Mouse (Mus musculus): ENCODE measurements at regions not wholly inside any gene's neighbourhood (a gene's known extent, or its start where the extent isn't known, plus 50 kb on each side); places are given as distances from the start of the nearest gene placed in this dataset.

DNA sequence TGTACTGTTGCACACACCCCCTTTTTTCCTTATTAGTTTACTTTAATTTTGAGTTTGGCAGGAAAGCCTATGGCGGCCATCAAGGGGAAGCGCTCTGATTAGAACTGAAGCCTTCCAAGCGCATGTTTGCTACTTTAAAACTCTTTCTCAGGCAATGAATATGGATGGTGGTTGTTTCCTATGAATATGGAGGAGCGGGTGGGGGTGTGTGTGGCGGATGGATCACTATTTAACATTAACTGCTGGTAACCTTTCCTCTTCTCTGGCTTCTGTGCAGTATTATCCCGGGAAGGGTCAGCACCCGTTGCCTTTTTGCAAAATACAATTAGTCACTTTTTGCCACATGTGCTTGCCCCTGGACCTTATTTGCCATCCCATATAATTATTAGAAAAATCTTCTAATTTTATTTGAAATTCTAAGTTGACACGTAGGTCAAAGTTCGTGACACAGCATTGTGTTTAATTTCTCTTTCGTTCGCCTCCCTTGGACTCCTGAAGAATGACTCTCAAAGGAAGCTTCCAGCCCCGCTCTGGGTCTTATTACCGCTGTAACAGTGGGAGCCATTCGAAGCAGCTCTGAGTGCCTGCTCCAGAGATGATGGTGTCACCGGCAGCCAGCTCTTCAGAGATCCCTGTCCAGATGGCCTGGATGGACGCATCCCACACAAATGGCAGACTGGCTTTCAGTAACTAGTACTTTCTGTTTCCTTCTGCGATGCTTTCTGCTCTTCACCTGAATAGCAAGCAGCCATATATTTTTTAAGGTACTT, 302.0 kb downstream of the Vrk1 start:
- Histone ChIP-seq H3K9ac (ENCODE audit: control insufficient read depth, low read depth, low read length, poor library complexity, severe bottlenecking) (no peak overlapping the region), H3K27ac (ENCODE audit: control insufficient read depth, low read depth, low read length) (no peak overlapping the region), H3K4me1 (ENCODE audit: control insufficient read depth in 1 of 2, insufficient read depth in 2 of 2, low read length in 2 of 2) (no peaks in the 10 kb centered on the region), H3K9me3 (replicated peaks; ENCODE audit: insufficient read depth, low read length) (no peaks in the 10 kb centered on the region), H3K79me2 (ENCODE audit: control insufficient read depth, insufficient read depth, low read length, poor library complexity) (no peaks in the 10 kb centered on the region), H3K36me3 (ENCODE audit: control insufficient read depth in 1 of 2, insufficient read depth in 2 of 2, low read length in 2 of 2) (no peaks in the 10 kb centered on the region), H3K4me3 (ENCODE audit: control insufficient read depth in 1 of 2, insufficient read depth in 1 of 2, low read depth in 2 of 2, low read length in 2 of 2) (no peak overlapping the region), H3K27me3 (ENCODE audit: control insufficient read depth in 1 of 2, insufficient read depth in 2 of 2, low read length in 2 of 2) (no peaks in the 10 kb centered on the region)
- TF ChIP-seq USF2 (IDR thresholded peaks at IDR 0.05; ENCODE audit: borderline replicate concordance in 1 of 2, insufficient read depth in 1 of 2, low read depth in 1 of 2, low read length in 2 of 2) = no peak
- no peak for DNase-seq (ENCODE audit: low read depth, low spot score)

DNA sequence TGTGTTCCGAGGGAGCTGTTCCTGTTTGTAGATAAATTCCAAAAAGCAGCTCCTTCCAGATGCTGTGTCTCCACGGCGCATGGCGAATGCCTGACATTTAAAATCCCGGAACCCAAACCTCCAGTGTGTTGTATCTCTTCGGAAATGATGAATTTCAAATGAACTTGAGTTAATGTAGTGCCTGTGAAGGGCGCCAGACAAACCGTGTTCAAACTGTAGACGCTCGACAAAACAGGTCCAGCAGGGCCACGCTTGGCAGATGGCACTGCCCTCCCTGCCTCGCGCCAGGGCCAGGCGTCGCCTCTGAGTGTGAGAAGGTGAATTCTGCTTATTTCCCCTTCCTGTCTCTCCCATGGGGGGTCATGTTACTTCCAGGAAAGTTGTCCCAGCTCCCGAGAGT, 307.7 kb downstream of the Vrk1 start:
- H3K4me1 ChIP-seq (ENCODE audit: control insufficient read depth in 1 of 2, insufficient read depth in 2 of 2, low read length in 2 of 2) = no peaks in the 10 kb centered on the region
- no peak overlapping the region for H3K4me3 ChIP-seq (ENCODE audit: control insufficient read depth in 1 of 2, insufficient read depth in 1 of 2, low read depth in 2 of 2, low read length in 2 of 2)
- no peak for TF ChIP-seq KAT2A (conservative IDR thresholded peaks at IDR 0.05; ENCODE audit: low read depth, low read length)
- no peak for TF ChIP-seq GABPA (IDR thresholded peaks at IDR 0.05; ENCODE audit: low read depth, low read length)
- no peak for TF ChIP-seq TAL1 (IDR thresholded peaks at IDR 0.05; ENCODE audit: low read length)
- no peak for TF ChIP-seq RCOR1 (IDR thresholded peaks at IDR 0.05; ENCODE audit: low read depth, low read length)
- no peak for TF ChIP-seq GATA1 (IDR thresholded peaks at IDR 0.05; ENCODE audit: low read depth, low read length)
- TF ChIP-seq SMC3 (IDR thresholded peaks at IDR 0.05; ENCODE audit: low read depth, low read length) = no peak
- TF ChIP-seq POLR2A (IDR thresholded peaks at IDR 0.05; ENCODE audit: control insufficient read depth in 1 of 2, insufficient read depth in 1 of 2, low read depth in 1 of 2, low read length in 2 of 2, poor library complexity in 1 of 2) = no peak
- no peak for TF ChIP-seq CHD2 (IDR thresholded peaks at IDR 0.05; ENCODE audit: low read length)
- TF ChIP-seq ELF1 (IDR thresholded peaks at IDR 0.05; ENCODE audit: low read depth, low read length) = no peak
- TF ChIP-seq ZNF384 (IDR thresholded peaks at IDR 0.05; ENCODE audit: low read depth, low read length) = no peak
- no peaks in the 10 kb centered on the region for H3K36me3 ChIP-seq (ENCODE audit: control insufficient read depth in 1 of 2, insufficient read depth in 2 of 2, low read length in 2 of 2)
- H3K9ac ChIP-seq (ENCODE audit: control insufficient read depth, low read depth, low read length, poor library complexity, severe bottlenecking) = no peak overlapping the region
- H3K27me3 ChIP-seq (ENCODE audit: control insufficient read depth in 1 of 2, insufficient read depth in 2 of 2, low read length in 2 of 2) = no peaks in the 10 kb centered on the region
- no peak for DNase-seq (ENCODE audit: low read depth, low spot score)
- no peak overlapping the region for H3K27ac ChIP-seq (ENCODE audit: control insufficient read depth, low read depth, low read length)
- no peaks in the 10 kb centered on the region for H3K79me2 ChIP-seq (ENCODE audit: control insufficient read depth, insufficient read depth, low read length, poor library complexity)
- H3K9me3 ChIP-seq (replicated peaks; ENCODE audit: insufficient read depth, low read length) = no peaks in the 10 kb centered on the region

GRCm38 (mm10) chr12:106321511-106321910, 311.5 kb downstream of the Vrk1 start:
- no peak overlapping the region for H3K9ac ChIP-seq (ENCODE audit: control insufficient read depth, low read depth, low read length, poor library complexity, severe bottlenecking)
- H3K27me3 ChIP-seq (ENCODE audit: control insufficient read depth in 1 of 2, insufficient read depth in 2 of 2, low read length in 2 of 2) = no peaks in the 10 kb centered on the region
- no peak overlapping the region for H3K4me3 ChIP-seq (ENCODE audit: control insufficient read depth in 1 of 2, insufficient read depth in 1 of 2, low read depth in 2 of 2, low read length in 2 of 2)
- H3K79me2 ChIP-seq (ENCODE audit: control insufficient read depth, insufficient read depth, low read length, poor library complexity) = no peaks in the 10 kb centered on the region
- no peaks in the 10 kb centered on the region for H3K36me3 ChIP-seq (ENCODE audit: control insufficient read depth in 1 of 2, insufficient read depth in 2 of 2, low read length in 2 of 2)
- TF ChIP-seq RCOR1 (IDR thresholded peaks at IDR 0.05; ENCODE audit: low read depth, low read length) = no peak
- TF ChIP-seq SIN3A (IDR thresholded peaks at IDR 0.05; ENCODE audit: low read length) = no peak
- TF ChIP-seq RAD21 (IDR thresholded peaks at IDR 0.05; ENCODE audit: low read depth, low read length) = no peak
- no peak for TF ChIP-seq MXI1 (IDR thresholded peaks at IDR 0.05; ENCODE audit: low read depth, low read length)
- TF ChIP-seq POLR2AphosphoS2 (IDR thresholded peaks at IDR 0.05; ENCODE audit: low read length) = no peak
- TF ChIP-seq ZC3H11A (IDR thresholded peaks at IDR 0.05; ENCODE audit: low read depth, low read length) = no peak
- no peak for TF ChIP-seq POLR2AphosphoS5 (IDR thresholded peaks at IDR 0.05; ENCODE audit: borderline replicate concordance, low read depth, low read length)
- no peak for TF ChIP-seq KAT2A (conservative IDR thresholded peaks at IDR 0.05; ENCODE audit: low read depth, low read length)
- TF ChIP-seq HCFC1 (IDR thresholded peaks at IDR 0.05; ENCODE audit: low read depth, low read length) = no peak
- TF ChIP-seq MEF2A (IDR thresholded peaks at IDR 0.05; ENCODE audit: extremely low read depth, insufficient replicate concordance, low read depth, low read length, poor library complexity, severe bottlenecking) = no peak
- no peak for TF ChIP-seq MYC (IDR thresholded peaks at IDR 0.05; ENCODE audit: low read depth, low read length)
- TF ChIP-seq SMC3 (IDR thresholded peaks at IDR 0.05; ENCODE audit: low read depth, low read length) = no peak
- H3K9me3 ChIP-seq (replicated peaks; ENCODE audit: insufficient read depth, low read length) = no peaks in the 10 kb centered on the region
- no peak overlapping the region for H3K27ac ChIP-seq (ENCODE audit: control insufficient read depth, low read depth, low read length)
- no peak for DNase-seq (ENCODE audit: low read depth, low spot score)
- no peaks in the 10 kb centered on the region for H3K4me1 ChIP-seq (ENCODE audit: control insufficient read depth in 1 of 2, insufficient read depth in 2 of 2, low read length in 2 of 2)
